Mouse (Mus musculus): ENCODE measurements around the gene Ap1g2. TPM values are rescaled to one million over a fixed set of nuclear protein-coding genes. Genes with fewer than 3 reads are reported as not detected.

Gene Ap1g2
- total RNA-seq (2014; fragmentation: Nextera tagmentation) (45.8 and 47.8 TPM in 2 replicates), total RNA-seq (2017) (17.1 and 31.8 TPM in 2 replicates), polyA plus RNA-seq (2012) (16.0 and 21.8 TPM in 2 replicates)

DNA sequence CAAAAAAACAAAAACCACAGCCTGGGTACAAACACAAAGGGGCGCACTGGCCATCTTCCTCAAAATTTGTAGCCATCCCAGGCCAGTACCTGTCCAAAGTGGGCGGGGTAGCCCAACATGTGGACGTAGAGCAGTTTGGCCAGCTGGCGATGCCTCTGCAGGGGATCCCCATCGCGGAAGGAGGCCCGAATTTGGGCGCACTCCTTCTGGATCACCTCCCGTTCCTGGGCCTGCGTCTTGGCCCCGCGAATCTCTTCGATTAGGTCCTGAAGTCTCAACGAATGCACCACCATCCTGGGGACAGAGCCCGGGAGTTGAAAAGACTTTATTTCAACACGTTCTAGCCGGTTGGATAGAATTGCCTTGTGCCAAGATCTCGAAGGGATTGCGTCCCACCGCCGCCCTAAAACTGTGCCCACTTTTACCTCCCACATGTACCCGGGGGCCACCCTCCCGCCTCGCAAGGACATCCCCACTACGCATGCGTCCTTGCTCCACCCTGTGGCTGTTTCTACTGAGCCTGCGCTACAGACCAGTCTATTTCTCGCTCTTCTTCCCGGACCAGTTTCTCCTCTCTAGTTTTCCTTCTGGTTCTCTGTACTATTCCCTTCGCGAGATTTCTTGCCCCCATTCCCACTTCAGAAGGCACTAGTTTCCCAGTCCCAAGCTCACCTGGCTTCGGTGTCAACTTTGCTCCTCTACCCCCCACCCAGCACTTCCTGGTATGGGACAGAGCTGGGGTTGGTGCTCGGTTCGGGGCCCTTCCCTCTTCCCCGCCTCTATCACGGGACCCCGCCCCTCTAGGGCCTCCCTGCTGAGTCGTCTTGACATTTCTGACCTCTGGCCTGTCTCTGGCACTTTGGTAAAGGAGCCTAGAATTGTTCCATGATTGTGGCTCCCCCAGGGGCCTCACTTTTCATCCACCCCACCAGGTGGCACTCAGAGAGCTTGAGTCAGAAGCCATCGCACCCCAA, at the start of gene Ap1g2:
TSS of gene Ap1g2 (minus strand) at position 758 of the 974 bp plus-strand sequence.
- Histone ChIP-seq H3K36me3 (replicated peaks) (peaks cover 43% of the 10 kb centered on the region), H3K9me3 (replicated peaks) (no peaks in the 10 kb centered on the region), H3K27me3 (ENCODE audit: insufficient read depth, low read length) (peaks cover 23% of the 10 kb centered on the region), H3K4me1 (ENCODE audit: insufficient read depth, low read depth, low read length) (peaks cover 62% of the 10 kb centered on the region), H3K4me3 (ENCODE audit: low read depth, low read length) (peak within 1 kb of the TSS; percentile 75)
- ATAC-seq (ENCODE audit: extremely low read depth, insufficient number of reproducible peaks, low FRiP score, poor library complexity, severe bottlenecking) (peak; percentile 96), DNase-seq (ENCODE audit: low spot score) (peak; percentile 99)
- TF ChIP-seq GATA2 (IDR thresholded peaks at IDR 0.05; ENCODE audit: borderline replicate concordance, low read depth, low read length) (no peak), GATA1 (IDR thresholded peaks at IDR 0.05; ENCODE audit: borderline replicate concordance, low read length) (no peak), CTCF (IDR thresholded peaks at IDR 0.05; ENCODE audit: low read depth, low read length) (no peak), TAL1 (conservative IDR thresholded peaks at IDR 0.05; ENCODE audit: low read depth, low read length) (no peak), POLR2AphosphoS5 (IDR thresholded peaks at IDR 0.05; ENCODE audit: insufficient replicate concordance, low read depth, low read length) (no peak)

DNA sequence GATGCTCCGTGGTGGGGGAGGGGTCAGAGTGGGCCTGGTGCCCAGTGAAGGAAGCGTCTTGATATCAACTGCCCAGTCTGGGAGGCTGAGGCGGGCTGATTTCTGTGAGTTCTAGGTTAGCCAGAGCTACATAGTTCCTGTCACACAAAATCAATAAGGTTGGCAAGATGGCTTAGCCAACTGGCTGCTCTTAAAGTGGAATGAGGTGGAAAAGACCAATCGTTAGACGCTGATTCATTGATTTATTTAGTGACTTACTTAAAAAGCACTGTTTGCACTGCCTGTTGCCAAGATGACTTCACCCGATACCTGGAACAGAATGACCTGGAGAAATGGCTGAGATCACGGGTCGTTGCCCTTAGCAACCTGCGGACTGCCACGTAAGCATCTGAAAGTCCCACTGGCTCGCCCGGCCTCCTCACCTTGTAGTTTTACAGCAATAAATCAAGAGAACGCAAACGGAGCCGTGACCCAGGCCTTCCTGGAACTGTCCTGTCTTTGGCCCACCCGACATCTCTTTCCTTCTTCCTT, 46.6 kb upstream of the Ap1g2 start:
- Histone ChIP-seq H3K36me3 (replicated peaks) (no peaks in the 10 kb centered on the region), H3K27me3 (ENCODE audit: insufficient read depth, low read length) (peaks cover 12% of the 10 kb centered on the region), H3K4me3 (ENCODE audit: low read depth, low read length) (no peak overlapping the region), H3K9me3 (replicated peaks) (no peaks in the 10 kb centered on the region), H3K4me1 (ENCODE audit: insufficient read depth, low read depth, low read length) (no peaks in the 10 kb centered on the region)
- no peak for ATAC-seq (ENCODE audit: extremely low read depth, insufficient number of reproducible peaks, low FRiP score, poor library complexity, severe bottlenecking)
- no peak for TF ChIP-seq CTCF (IDR thresholded peaks at IDR 0.05; ENCODE audit: low read depth, low read length)
- TF ChIP-seq POLR2AphosphoS5 (IDR thresholded peaks at IDR 0.05; ENCODE audit: insufficient replicate concordance, low read depth, low read length), result no peak
- TF ChIP-seq TAL1 (conservative IDR thresholded peaks at IDR 0.05; ENCODE audit: low read depth, low read length), result no peak
- TF ChIP-seq GATA2 (IDR thresholded peaks at IDR 0.05; ENCODE audit: borderline replicate concordance, low read depth, low read length), result no peak
- TF ChIP-seq GATA1 (IDR thresholded peaks at IDR 0.05; ENCODE audit: borderline replicate concordance, low read length), result no peak
- no peak for DNase-seq (ENCODE audit: low spot score)

DNA sequence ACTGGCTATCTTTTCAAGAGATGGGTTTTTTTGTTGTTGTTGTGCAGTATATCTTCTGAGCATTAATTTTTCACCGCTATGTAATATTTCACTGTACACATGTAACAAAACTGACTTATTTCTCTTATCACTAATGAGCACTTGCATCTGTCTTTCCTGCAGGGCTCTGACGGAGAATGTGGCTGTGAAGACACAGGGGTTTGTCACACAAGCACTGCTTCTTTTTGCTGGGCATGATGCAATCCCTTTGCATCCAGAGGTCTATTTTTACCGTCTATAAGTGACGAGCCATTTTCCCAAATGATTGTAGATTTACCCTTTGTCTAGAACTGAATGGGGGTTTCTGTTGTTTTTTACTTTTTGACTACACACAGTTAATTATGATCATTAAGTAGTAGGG, 45.8 kb upstream of the Ap1g2 start:
- Histone ChIP-seq H3K36me3 (replicated peaks) (no peaks in the 10 kb centered on the region), H3K4me3 (ENCODE audit: low read depth, low read length) (no peak overlapping the region), H3K9me3 (replicated peaks) (no peaks in the 10 kb centered on the region), H3K27me3 (ENCODE audit: insufficient read depth, low read length) (peaks cover 18% of the 10 kb centered on the region), H3K4me1 (ENCODE audit: insufficient read depth, low read depth, low read length) (no peaks in the 10 kb centered on the region)
- DNase-seq (ENCODE audit: low spot score) (no peak), ATAC-seq (ENCODE audit: extremely low read depth, insufficient number of reproducible peaks, low FRiP score, poor library complexity, severe bottlenecking) (no peak)
- TF ChIP-seq GATA2 (IDR thresholded peaks at IDR 0.05; ENCODE audit: borderline replicate concordance, low read depth, low read length), result no peak
- no peak for TF ChIP-seq CTCF (IDR thresholded peaks at IDR 0.05; ENCODE audit: low read depth, low read length)
- TF ChIP-seq TAL1 (conservative IDR thresholded peaks at IDR 0.05; ENCODE audit: low read depth, low read length), result no peak
- no peak for TF ChIP-seq GATA1 (IDR thresholded peaks at IDR 0.05; ENCODE audit: borderline replicate concordance, low read length)
- TF ChIP-seq POLR2AphosphoS5 (IDR thresholded peaks at IDR 0.05; ENCODE audit: insufficient replicate concordance, low read depth, low read length), result no peak

DNA sequence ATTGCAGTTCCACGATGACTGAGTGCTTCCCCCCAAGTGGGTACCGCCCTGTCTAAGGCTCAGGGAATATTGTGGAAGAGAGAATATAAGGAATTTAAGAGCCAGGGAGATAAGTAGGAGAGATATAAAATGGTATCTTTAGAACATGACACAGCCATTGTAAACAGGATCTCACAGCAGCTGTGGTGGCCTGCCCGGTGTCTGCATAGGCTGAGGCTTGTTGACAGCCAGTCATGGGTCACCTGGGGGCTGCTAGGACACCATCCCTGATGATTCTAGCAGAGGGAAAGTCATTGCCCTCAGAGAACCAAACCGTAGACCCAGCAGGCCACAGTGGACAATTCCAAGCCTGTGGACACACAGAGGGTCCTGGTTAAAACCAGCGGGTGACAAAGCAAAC, 44.6 kb upstream of the Ap1g2 start:
- Histone ChIP-seq H3K4me1 (ENCODE audit: insufficient read depth, low read depth, low read length) (no peaks in the 10 kb centered on the region), H3K27me3 (ENCODE audit: insufficient read depth, low read length) (peaks cover 24% of the 10 kb centered on the region), H3K9me3 (replicated peaks) (no peaks in the 10 kb centered on the region), H3K4me3 (ENCODE audit: low read depth, low read length) (no peak overlapping the region), H3K36me3 (replicated peaks) (no peaks in the 10 kb centered on the region)
- DNase-seq (ENCODE audit: low spot score) (no peak), ATAC-seq (ENCODE audit: extremely low read depth, insufficient number of reproducible peaks, low FRiP score, poor library complexity, severe bottlenecking) (no peak)
- TF ChIP-seq GATA2 (IDR thresholded peaks at IDR 0.05; ENCODE audit: borderline replicate concordance, low read depth, low read length) (no peak), GATA1 (IDR thresholded peaks at IDR 0.05; ENCODE audit: borderline replicate concordance, low read length) (no peak), TAL1 (conservative IDR thresholded peaks at IDR 0.05; ENCODE audit: low read depth, low read length) (no peak), POLR2AphosphoS5 (IDR thresholded peaks at IDR 0.05; ENCODE audit: insufficient replicate concordance, low read depth, low read length) (no peak), CTCF (IDR thresholded peaks at IDR 0.05; ENCODE audit: low read depth, low read length) (no peak)

DNA sequence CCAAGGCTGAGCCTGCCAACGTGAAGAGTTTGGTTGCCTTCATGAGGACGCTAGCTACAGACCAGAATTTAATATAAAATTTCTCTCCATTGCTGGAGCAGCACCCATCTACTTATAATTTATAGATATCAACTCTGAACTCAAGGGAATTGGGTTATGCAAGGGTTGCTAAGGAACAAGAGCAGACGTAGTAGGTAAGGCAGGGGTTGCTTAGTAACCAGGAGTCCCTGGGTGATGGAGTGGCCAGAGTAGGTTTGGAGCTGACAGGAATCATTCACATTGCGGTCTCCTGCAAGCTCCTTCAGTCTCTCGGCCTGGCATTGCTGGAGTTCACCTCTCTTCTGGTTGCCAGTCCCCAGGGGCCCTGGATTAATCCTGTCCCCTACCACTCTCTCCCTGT, 42.6 kb upstream of the Ap1g2 start:
- Histone ChIP-seq H3K36me3 (replicated peaks) (no peaks in the 10 kb centered on the region), H3K9me3 (replicated peaks) (no peaks in the 10 kb centered on the region), H3K27me3 (ENCODE audit: insufficient read depth, low read length) (peaks cover 30% of the 10 kb centered on the region), H3K4me1 (ENCODE audit: insufficient read depth, low read depth, low read length) (no peaks in the 10 kb centered on the region), H3K4me3 (ENCODE audit: low read depth, low read length) (no peak overlapping the region)
- TF ChIP-seq GATA1 (IDR thresholded peaks at IDR 0.05; ENCODE audit: borderline replicate concordance, low read length) (no peak), CTCF (IDR thresholded peaks at IDR 0.05; ENCODE audit: low read depth, low read length) (no peak), POLR2AphosphoS5 (IDR thresholded peaks at IDR 0.05; ENCODE audit: insufficient replicate concordance, low read depth, low read length) (no peak), GATA2 (IDR thresholded peaks at IDR 0.05; ENCODE audit: borderline replicate concordance, low read depth, low read length) (no peak), TAL1 (conservative IDR thresholded peaks at IDR 0.05; ENCODE audit: low read depth, low read length) (no peak)
- DNase-seq (ENCODE audit: low spot score), result no peak
- no peak for ATAC-seq (ENCODE audit: extremely low read depth, insufficient number of reproducible peaks, low FRiP score, poor library complexity, severe bottlenecking)

DNA sequence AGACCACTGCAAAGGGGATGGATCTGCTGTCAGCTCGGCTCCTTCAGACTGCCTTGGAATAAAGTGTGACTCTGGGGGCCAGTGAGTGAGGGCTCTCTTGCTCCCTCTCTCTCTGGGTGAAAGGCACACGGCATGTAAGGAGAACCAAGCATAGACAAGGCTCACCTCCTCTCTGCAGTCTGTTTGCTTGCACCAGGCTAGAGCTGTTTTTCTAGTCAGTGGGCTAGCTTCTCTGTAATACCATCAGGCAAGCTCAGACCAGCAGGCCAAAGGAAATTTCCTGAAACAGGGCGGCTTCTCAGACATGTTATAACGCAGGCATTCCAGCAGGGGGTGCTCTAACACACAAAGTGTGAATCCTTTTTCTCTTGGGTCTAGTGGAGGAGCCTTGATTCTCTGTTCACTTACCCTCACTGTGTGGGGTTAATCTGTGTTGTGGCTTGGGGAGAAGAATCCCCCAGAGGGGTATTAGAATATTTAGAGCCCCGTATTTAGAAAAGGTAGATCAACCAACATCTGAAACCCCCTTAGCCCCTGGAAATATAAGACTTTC, 42.0 kb upstream of the Ap1g2 start:
- TF ChIP-seq CTCF (IDR thresholded peaks at IDR 0.05; ENCODE audit: low read depth, low read length) (peak; percentile 88), GATA1 (IDR thresholded peaks at IDR 0.05; ENCODE audit: borderline replicate concordance, low read length) (no peak)
- H3K4me3 ChIP-seq (ENCODE audit: low read depth, low read length), result no peak overlapping the region
- ATAC-seq (ENCODE audit: extremely low read depth, insufficient number of reproducible peaks, low FRiP score, poor library complexity, severe bottlenecking), result no peak

More for the DNA sequence above, 42.0 kb upstream of the Ap1g2 start:
- H3K4me1 ChIP-seq (ENCODE audit: insufficient read depth, low read depth, low read length), result no peaks in the 10 kb centered on the region
- no peaks in the 10 kb centered on the region for H3K9me3 ChIP-seq (replicated peaks)
- H3K36me3 ChIP-seq (replicated peaks), result no peaks in the 10 kb centered on the region
- peaks cover 30% of the 10 kb centered on the region for H3K27me3 ChIP-seq (ENCODE audit: insufficient read depth, low read length)
- peak; percentile 40 for DNase-seq (ENCODE audit: low spot score)

Data from G1E (cell line).